Mouse (Mus musculus): ENCODE results near the gene Rnf24.

- no peak for TF ChIP-seq POLR2A (IDR thresholded peaks at IDR 0.05; ENCODE audit: borderline replicate concordance, insufficient read depth, low read length)
- no peak for TF ChIP-seq CTCF (IDR thresholded peaks at IDR 0.05; ENCODE audit: borderline replicate concordance, insufficient read depth, low read depth, low read length)
Observed at GRCm38 (mm10) chr2:131254329-131254713, 98.4 kb downstream of the Rnf24 start.
